Mouse (Mus musculus): Measurements from ENCODE around the gene Gabbr2. TPM values are rescaled to one million over a fixed set of nuclear protein-coding genes. Genes with fewer than 3 reads are reported as not detected.

The Gabbr2 gene
- polyA plus RNA-seq, 1 experiment from 2014 or later = 0.20 TPM

DNA sequence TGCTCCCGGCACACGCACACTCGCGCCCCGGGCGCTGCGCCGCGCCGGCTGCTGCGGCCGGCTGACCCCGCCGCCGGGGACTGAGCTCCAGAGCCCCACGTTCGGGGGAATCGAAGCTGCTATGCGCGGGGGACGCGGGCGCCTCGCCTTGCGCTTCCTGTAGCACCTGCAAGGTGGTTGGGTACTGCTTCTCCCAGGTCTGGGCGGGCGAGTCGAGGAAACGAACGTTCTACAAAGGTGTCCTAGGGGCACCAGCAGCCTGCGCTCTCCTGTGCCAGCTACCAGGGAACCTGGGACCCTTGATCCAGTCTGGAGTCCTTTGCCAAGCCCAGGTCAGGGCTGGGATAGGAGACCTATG lies 265 bp upstream of the Gabbr2 start:
- Histone ChIP-seq H3K4me3 (ENCODE audit: low read depth, low read length) (peak overlapping the region; percentile 37), H3K9ac (ENCODE audit: low read length) (no peak overlapping the region), H3K4me1 (ENCODE audit: control insufficient read depth, insufficient read depth, low read length) (no peaks in the 10 kb centered on the region), H3K36me3 (ENCODE audit: control insufficient read depth, insufficient read depth, low read length) (no peaks in the 10 kb centered on the region), H3K27me3 (ENCODE audit: control insufficient read depth, insufficient read depth, low read length) (peaks cover 54% of the 10 kb centered on the region), H3K27ac (replicated peaks; ENCODE audit: low read depth, low read length) (no peak overlapping the region), H3K4me2 (ENCODE audit: low read depth, severe bottlenecking) (peak overlapping the region; percentile 83), H3K9me3 (ENCODE audit: control insufficient read depth, low read length) (no peaks in the 10 kb centered on the region)
- ATAC-seq (ENCODE audit: insufficient number of reproducible peaks, low FRiP score, low TSS enrichment, low read depth) (no peak), DNase-seq (ENCODE audit: low spot score) (no peak)
- under 1% methylated on average over 31 of the region's 31 CpGs for WGBS

DNA sequence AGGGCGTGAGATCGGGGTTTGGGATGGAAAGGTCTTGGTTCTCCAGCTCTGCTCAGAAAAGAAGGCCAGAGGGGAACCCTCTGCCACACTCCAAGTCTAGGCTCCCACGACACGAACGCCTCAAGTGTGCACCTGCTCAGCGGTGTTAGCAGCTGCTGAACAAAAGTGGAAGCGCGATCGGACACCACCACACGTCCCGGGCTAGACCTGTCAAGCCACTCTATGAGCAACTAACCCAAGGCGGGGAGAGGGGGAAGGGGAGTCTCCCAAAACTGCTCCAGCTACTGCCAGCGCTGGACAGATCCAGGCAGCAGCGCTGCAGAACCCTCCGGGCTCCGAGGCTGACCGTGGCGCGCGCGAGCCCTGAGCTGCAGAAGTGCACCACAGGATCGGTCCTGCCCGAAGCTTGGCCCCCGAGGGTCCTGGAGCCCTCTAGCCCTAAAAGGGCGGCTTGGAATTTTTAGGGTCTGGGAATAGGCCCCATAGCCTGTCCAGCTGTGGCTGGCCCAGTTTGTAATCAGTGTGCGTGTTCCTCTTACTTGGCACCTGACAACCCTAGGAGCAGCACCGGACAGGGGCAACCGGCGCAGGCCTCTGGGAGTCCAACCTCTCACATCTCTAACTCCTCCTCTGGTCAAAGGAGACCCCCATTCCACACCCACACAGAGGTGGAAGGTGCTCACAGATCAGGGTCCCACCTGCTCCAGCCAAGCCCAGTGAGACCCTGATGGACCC lies 1.2 kb downstream of the Gabbr2 start:
- H3K4me2 ChIP-seq (ENCODE audit: low read depth, severe bottlenecking) = no peak overlapping the region; the same call in 1 of the 2 replicates
- peaks cover 54% of the 10 kb centered on the region for H3K27me3 ChIP-seq (ENCODE audit: control insufficient read depth, insufficient read depth, low read length)
- peak overlapping the region; percentile 37 for H3K4me3 ChIP-seq (ENCODE audit: low read depth, low read length)
- peak; percentile 60 for DNase-seq (ENCODE audit: low spot score)
- ATAC-seq (ENCODE audit: insufficient number of reproducible peaks, low FRiP score, low TSS enrichment, low read depth) = no peak; the same call in 1 of the 2 replicates
- H3K9ac ChIP-seq (ENCODE audit: low read length) = no peak overlapping the region
- no peaks in the 10 kb centered on the region for H3K36me3 ChIP-seq (ENCODE audit: control insufficient read depth, insufficient read depth, low read length)
- H3K4me1 ChIP-seq (ENCODE audit: control insufficient read depth, insufficient read depth, low read length) = no peaks in the 10 kb centered on the region
- no peak overlapping the region for H3K27ac ChIP-seq (replicated peaks; ENCODE audit: low read depth, low read length)
- H3K9me3 ChIP-seq (ENCODE audit: control insufficient read depth, low read length) = no peaks in the 10 kb centered on the region
- 4% methylated on average over 29 of the region's 29 CpGs for WGBS

- H3K4me2 ChIP-seq (ENCODE audit: low read depth, severe bottlenecking) = no peak overlapping the region
- peaks cover 54% of the 10 kb centered on the region for H3K27me3 ChIP-seq (ENCODE audit: control insufficient read depth, insufficient read depth, low read length)
- no peak overlapping the region for H3K4me3 ChIP-seq (ENCODE audit: low read depth, low read length)
- ATAC-seq (ENCODE audit: insufficient number of reproducible peaks, low FRiP score, low TSS enrichment, low read depth) (no peak), DNase-seq (ENCODE audit: low spot score) (peak; percentile 71)
- no peak overlapping the region for H3K27ac ChIP-seq (replicated peaks; ENCODE audit: low read depth, low read length)
- WGBS = 2% methylated on average over 17 of the region's 17 CpGs
- no peaks in the 10 kb centered on the region for H3K36me3 ChIP-seq (ENCODE audit: control insufficient read depth, insufficient read depth, low read length)
- H3K4me1 ChIP-seq (ENCODE audit: control insufficient read depth, insufficient read depth, low read length) = no peaks in the 10 kb centered on the region
- H3K9me3 ChIP-seq (ENCODE audit: control insufficient read depth, low read length) = no peaks in the 10 kb centered on the region
- no peak overlapping the region for H3K9ac ChIP-seq (ENCODE audit: low read length)
Measured at GRCm38 (mm10) chr4:46989842-46990241, 1.8 kb downstream of the Gabbr2 start.

GRCm38 (mm10) chr4:46988824-46989223 lies 2.8 kb downstream of the Gabbr2 start:
- Histone ChIP-seq H3K4me2 (ENCODE audit: low read depth, severe bottlenecking) (no peak overlapping the region), H3K36me3 (ENCODE audit: control insufficient read depth, insufficient read depth, low read length) (no peaks in the 10 kb centered on the region), H3K27ac (replicated peaks; ENCODE audit: low read depth, low read length) (no peak overlapping the region), H3K27me3 (ENCODE audit: control insufficient read depth, insufficient read depth, low read length) (peaks cover 51% of the 10 kb centered on the region), H3K9ac (ENCODE audit: low read length) (no peak overlapping the region), H3K4me1 (ENCODE audit: control insufficient read depth, insufficient read depth, low read length) (no peaks in the 10 kb centered on the region), H3K4me3 (ENCODE audit: low read depth, low read length) (no peak overlapping the region), H3K9me3 (ENCODE audit: control insufficient read depth, low read length) (no peaks in the 10 kb centered on the region)
- WGBS = 76% methylated on average over 4 of the region's 4 CpGs
- no peak for DNase-seq (ENCODE audit: low spot score)
- ATAC-seq (ENCODE audit: insufficient number of reproducible peaks, low FRiP score, low TSS enrichment, low read depth) = no peak

GRCm38 (mm10) chr4:46988257-46988656 lies 3.4 kb downstream of the Gabbr2 start:
- Histone ChIP-seq H3K9me3 (ENCODE audit: control insufficient read depth, low read length) (no peaks in the 10 kb centered on the region), H3K36me3 (ENCODE audit: control insufficient read depth, insufficient read depth, low read length) (no peaks in the 10 kb centered on the region), H3K4me3 (ENCODE audit: low read depth, low read length) (no peak overlapping the region), H3K27me3 (ENCODE audit: control insufficient read depth, insufficient read depth, low read length) (peaks cover 45% of the 10 kb centered on the region), H3K9ac (ENCODE audit: low read length) (no peak overlapping the region), H3K27ac (replicated peaks; ENCODE audit: low read depth, low read length) (no peak overlapping the region), H3K4me2 (ENCODE audit: low read depth, severe bottlenecking) (no peak overlapping the region), H3K4me1 (ENCODE audit: control insufficient read depth, insufficient read depth, low read length) (no peaks in the 10 kb centered on the region)
- ATAC-seq (ENCODE audit: insufficient number of reproducible peaks, low FRiP score, low TSS enrichment, low read depth) = no peak
- no peak for DNase-seq (ENCODE audit: low spot score)
- 61% methylated on average over 3 of the region's 3 CpGs for WGBS

DNA sequence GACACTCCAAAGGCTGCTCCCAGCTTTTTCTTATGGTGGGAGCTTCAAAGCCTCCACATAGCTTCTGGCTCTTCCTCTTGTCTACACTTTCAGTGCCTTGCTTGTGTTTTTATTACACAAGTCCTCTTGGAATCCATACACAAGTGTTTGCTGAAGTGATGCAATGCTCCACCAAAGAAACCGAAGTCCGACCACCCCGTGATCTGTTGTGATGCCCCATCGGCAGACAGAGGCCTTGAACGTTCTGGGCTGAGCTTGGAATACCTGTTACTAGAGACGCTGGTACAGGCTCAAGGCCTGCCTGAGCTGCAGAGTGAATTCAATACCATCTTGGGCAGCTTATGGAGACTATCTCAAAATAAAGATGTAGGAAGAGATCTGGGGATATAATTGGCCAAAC lies 3.9 kb downstream of the Gabbr2 start:
- Histone ChIP-seq H3K9ac (ENCODE audit: low read length) (no peak overlapping the region), H3K36me3 (ENCODE audit: control insufficient read depth, insufficient read depth, low read length) (no peaks in the 10 kb centered on the region), H3K4me2 (ENCODE audit: low read depth, severe bottlenecking) (no peak overlapping the region), H3K27me3 (ENCODE audit: control insufficient read depth, insufficient read depth, low read length) (peaks cover 42% of the 10 kb centered on the region), H3K27ac (replicated peaks; ENCODE audit: low read depth, low read length) (no peak overlapping the region), H3K4me3 (ENCODE audit: low read depth, low read length) (no peak overlapping the region), H3K4me1 (ENCODE audit: control insufficient read depth, insufficient read depth, low read length) (no peaks in the 10 kb centered on the region), H3K9me3 (ENCODE audit: control insufficient read depth, low read length) (no peaks in the 10 kb centered on the region)
- 87% methylated on average over 6 of the region's 6 CpGs for WGBS
- DNase-seq (ENCODE audit: low spot score) (no peak), ATAC-seq (ENCODE audit: insufficient number of reproducible peaks, low FRiP score, low TSS enrichment, low read depth) (no peak)

GRCm38 (mm10) chr4:46986054-46986453 lies 5.6 kb downstream of the Gabbr2 start:
- Histone ChIP-seq H3K36me3 (ENCODE audit: control insufficient read depth, insufficient read depth, low read length) (no peaks in the 10 kb centered on the region), H3K4me3 (ENCODE audit: low read depth, low read length) (no peak overlapping the region), H3K9me3 (ENCODE audit: control insufficient read depth, low read length) (no peaks in the 10 kb centered on the region), H3K4me1 (ENCODE audit: control insufficient read depth, insufficient read depth, low read length) (no peaks in the 10 kb centered on the region), H3K27ac (replicated peaks; ENCODE audit: low read depth, low read length) (no peak overlapping the region), H3K27me3 (ENCODE audit: control insufficient read depth, insufficient read depth, low read length) (peaks cover 24% of the 10 kb centered on the region), H3K4me2 (ENCODE audit: low read depth, severe bottlenecking) (no peak overlapping the region), H3K9ac (ENCODE audit: low read length) (no peak overlapping the region)
- DNase-seq (ENCODE audit: low spot score) (no peak), ATAC-seq (ENCODE audit: insufficient number of reproducible peaks, low FRiP score, low TSS enrichment, low read depth) (no peak)

DNA sequence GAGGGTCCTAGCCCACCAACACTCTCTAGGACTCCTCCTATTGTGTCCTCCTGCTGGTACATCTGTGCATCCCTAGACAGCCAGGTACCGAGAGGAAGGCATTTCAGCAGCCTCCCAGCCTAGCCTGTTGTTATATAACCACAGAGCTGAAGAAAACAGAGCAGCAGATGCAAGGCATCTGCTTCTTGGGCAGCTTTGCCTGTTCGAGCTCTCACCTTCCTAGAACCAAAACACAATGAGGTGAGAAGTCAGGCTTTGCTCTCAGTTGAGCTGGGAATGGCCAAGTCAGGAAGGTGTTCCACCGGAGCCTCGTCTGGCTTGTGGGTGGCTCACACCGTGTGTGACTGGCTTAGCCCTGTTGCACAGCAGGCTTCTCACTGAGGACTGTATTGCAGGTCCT lies 8.8 kb downstream of the Gabbr2 start:
- Histone ChIP-seq H3K27me3 (ENCODE audit: control insufficient read depth, insufficient read depth, low read length) (no peaks in the 10 kb centered on the region), H3K4me1 (ENCODE audit: control insufficient read depth, insufficient read depth, low read length) (no peaks in the 10 kb centered on the region), H3K4me3 (ENCODE audit: low read depth, low read length) (no peak overlapping the region), H3K9ac (ENCODE audit: low read length) (no peak overlapping the region), H3K4me2 (ENCODE audit: low read depth, severe bottlenecking) (no peak overlapping the region), H3K9me3 (ENCODE audit: control insufficient read depth, low read length) (no peaks in the 10 kb centered on the region), H3K36me3 (ENCODE audit: control insufficient read depth, insufficient read depth, low read length) (no peaks in the 10 kb centered on the region), H3K27ac (replicated peaks; ENCODE audit: low read depth, low read length) (no peak overlapping the region)
- WGBS = 64% methylated on average over 5 of the region's 5 CpGs
- ATAC-seq (ENCODE audit: insufficient number of reproducible peaks, low FRiP score, low TSS enrichment, low read depth) (no peak), DNase-seq (ENCODE audit: low spot score) (no peak)

- no peaks in the 10 kb centered on the region for H3K4me1 ChIP-seq (ENCODE audit: control insufficient read depth, insufficient read depth, low read length)
- no peak overlapping the region for H3K27ac ChIP-seq (replicated peaks; ENCODE audit: low read depth, low read length)
- no peak overlapping the region for H3K4me3 ChIP-seq (ENCODE audit: low read depth, low read length)
- H3K27me3 ChIP-seq (ENCODE audit: control insufficient read depth, insufficient read depth, low read length) = no peaks in the 10 kb centered on the region
- H3K9ac ChIP-seq (ENCODE audit: low read length) = no peak overlapping the region
- H3K4me2 ChIP-seq (ENCODE audit: low read depth, severe bottlenecking) = no peak overlapping the region
- WGBS = 82% methylated on average over 4 of the region's 4 CpGs
- DNase-seq (ENCODE audit: low spot score) (no peak), ATAC-seq (ENCODE audit: insufficient number of reproducible peaks, low FRiP score, low TSS enrichment, low read depth) (no peak)
- no peaks in the 10 kb centered on the region for H3K9me3 ChIP-seq (ENCODE audit: control insufficient read depth, low read length)
- no peaks in the 10 kb centered on the region for H3K36me3 ChIP-seq (ENCODE audit: control insufficient read depth, insufficient read depth, low read length)
Measured at GRCm38 (mm10) chr4:46982094-46982493, 9.6 kb downstream of the Gabbr2 start.

All from limb, embryonic 11.5 days (tissue).